Mouse (Mus musculus): ENCODE data around the gene Cnot2.

The Cnot2 gene

DNA sequence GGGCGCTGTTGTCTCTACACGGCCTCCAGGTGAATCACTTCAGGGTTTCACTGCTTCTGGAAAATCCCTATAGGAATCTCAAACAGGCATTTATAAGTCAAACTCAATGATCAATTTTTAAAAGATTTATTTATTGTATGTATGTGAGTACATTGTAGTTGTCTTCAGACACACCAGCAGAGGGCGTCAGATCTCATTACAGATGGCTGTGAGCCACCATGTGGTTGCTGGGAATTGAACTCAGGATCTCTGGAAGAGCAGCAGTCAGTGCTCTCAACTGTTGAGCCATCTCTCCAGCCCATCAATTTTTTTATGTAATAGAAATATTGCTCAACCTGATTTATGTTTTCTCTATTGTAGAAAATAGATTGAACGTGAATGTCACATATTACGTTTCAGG is 100.3 kb downstream of the Cnot2 start:
- no peak for DNase-seq (ENCODE audit: low read depth in 2 of 2, low spot score in 2 of 2)

GRCm38 (mm10) chr10:116476559-116476958 is 104.8 kb downstream of the Cnot2 start:
- no peak for DNase-seq (ENCODE audit: low read depth in 2 of 2, low spot score in 2 of 2)

DNA sequence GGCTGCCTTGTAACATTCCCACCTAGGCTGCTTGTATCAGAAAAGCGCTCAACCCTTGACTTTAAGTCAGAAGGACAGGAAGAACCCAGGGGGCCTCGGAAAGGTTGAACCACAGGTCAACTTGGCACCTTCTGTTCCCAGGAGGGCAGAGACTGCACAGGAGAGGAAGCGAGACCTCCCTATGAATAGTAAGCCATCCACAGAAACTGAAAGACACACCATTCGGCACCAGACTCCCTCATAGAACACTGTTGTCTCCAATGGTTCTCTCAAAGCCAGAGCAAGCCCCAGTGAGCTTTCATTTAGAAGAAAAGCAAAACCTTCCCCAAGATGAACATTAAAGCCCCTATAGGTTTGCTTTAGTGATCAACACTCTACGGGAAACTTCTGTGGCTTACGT is 105.6 kb downstream of the Cnot2 start:
- DNase-seq (ENCODE audit: low read depth in 2 of 2, low spot score in 2 of 2): no peak

- DNase-seq (ENCODE audit: low read depth in 2 of 2, low spot score in 2 of 2): peak; percentile 24 to 27
Observed at GRCm38 (mm10) chr10:116473759-116474549, 107.4 kb downstream of the Cnot2 start, which contains the start of gene Kcnmb4. Kcnmb4 (minus strand) TSS chr10:116473878.

- peak; percentile 41 to 54 for DNase-seq (ENCODE audit: low read depth in 2 of 2, low spot score in 2 of 2)
Observed at GRCm38 (mm10) chr10:116473071-116473758, 108.1 kb downstream of the Cnot2 start.

DNA sequence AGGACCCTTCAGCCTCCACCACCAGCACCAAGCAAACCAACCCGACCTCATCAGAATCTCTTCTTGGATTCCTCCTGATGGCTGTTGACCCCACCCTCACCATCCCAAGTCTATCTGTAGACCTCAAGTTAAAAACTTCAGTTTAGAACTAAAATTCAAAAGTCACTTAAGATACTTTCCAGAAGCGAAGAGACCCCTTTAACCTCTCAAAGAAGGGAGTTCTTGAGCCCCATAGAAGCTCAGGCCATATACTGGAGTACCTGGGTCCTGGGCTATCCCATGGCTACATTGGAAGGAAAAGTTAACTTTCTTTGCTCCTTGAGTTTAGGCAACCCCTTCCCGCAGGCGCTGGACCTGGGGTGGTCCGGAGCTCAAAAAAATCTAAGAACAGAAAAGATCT is 108.7 kb downstream of the Cnot2 start:
- no peak for DNase-seq (ENCODE audit: low read depth in 2 of 2, low spot score in 2 of 2)

DNA sequence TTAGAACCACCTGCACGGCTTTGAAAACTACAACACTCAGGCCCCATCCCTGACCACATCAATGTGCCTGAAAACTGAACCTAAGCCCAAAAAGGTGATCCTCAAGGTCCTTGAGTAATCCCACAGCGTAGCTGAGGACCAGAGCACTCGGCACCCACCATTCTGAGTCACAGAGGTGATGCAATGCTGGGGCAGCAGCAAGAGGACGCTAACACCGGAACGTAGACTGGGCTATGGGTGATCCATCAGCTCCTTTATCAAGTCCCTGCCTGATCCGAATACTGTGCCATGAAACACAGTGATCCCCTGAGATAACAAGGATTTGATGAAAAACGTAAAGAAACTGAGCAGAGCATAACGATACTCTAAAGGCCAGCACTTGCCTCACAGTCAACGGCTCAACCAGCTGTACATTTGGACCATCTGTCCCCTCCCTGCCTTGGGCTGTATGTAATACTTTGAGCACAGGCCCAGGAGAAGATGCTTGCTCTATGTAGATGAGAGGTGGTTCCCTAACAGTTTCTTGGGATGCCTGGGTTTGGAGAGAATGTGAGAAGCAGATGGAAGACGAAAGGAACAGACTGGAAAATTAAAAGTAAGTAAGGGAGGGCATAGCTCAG is 110.9 kb downstream of the Cnot2 start:
- DNase-seq (ENCODE audit: low read depth in 2 of 2, low spot score in 2 of 2): no peak

DNA sequence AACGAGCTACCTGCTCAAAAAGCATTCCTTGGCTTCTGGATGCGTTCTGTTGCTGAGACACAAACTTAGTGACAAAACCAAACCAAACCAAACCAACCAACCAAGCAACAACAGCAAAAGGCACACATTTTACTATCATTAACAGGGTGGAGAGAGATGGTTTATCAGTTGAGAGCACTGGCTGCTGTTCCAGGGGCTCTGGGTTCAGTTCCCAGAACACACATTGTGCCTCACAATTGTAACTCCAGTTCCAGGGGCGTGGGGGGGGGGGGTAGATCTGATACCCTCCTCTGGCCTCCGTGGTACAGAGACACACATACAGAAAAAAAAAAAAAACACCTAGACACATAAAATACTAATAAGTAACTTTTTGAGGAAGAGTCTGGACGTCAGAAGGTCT is 113.2 kb downstream of the Cnot2 start:
- no peak for DNase-seq (ENCODE audit: low read depth in 2 of 2, low spot score in 2 of 2)

- no peak for DNase-seq (ENCODE audit: low read depth in 2 of 2, low spot score in 2 of 2)
Observed at GRCm38 (mm10) chr10:116463753-116464345, 117.5 kb downstream of the Cnot2 start.

GRCm38 (mm10) chr10:116461443-116461842 is 119.9 kb downstream of the Cnot2 start:
- no peak for DNase-seq (ENCODE audit: low read depth in 2 of 2, low spot score in 2 of 2)

DNA sequence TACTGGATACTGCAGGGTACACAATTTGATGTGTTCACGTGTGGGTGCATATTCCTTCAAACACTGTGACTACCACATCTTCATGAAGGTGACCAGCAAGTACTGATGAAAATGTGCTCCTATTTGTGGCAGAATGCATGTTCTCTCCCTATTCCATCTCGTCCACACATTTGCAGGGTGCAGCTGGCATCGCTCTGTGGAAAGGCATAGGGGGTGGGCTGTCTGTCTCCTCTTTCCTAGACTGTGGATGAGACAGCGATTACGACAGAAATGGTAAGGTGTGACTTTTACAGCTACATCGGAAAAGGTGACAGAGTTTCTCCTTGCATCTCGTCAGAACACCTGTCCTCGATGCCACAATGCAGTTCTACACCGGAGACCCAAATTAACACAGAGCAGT is 122.5 kb downstream of the Cnot2 start:
- no peak for DNase-seq (ENCODE audit: low read depth in 2 of 2, low spot score in 2 of 2)

DNA sequence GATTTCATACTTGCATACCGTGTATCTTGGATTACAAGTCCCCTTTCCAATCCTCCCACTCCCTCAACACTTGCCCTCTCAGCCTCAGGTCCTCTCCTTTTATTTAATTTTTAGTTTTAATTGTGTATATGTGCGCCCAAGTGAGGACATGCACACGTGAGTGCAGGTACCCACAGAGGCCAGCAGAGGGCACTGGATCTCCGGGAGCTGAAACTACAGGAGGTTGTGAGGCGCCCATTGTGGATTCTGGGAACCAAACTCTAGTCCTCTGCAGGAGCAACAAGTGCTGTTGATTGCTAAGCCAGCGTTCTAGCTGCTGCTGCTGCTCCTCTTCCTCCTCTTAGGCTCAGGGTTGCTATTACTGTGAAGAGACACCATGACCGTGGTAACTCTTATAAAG is 128.5 kb downstream of the Cnot2 start:
- DNase-seq (ENCODE audit: low read depth in 2 of 2, low spot score in 2 of 2): no peak

GRCm38 (mm10) chr10:116450621-116451020 is 130.7 kb downstream of the Cnot2 start:
- no peak for DNase-seq (ENCODE audit: low read depth in 2 of 2, low spot score in 2 of 2)

GRCm38 (mm10) chr10:116448166-116448565 is 133.1 kb downstream of the Cnot2 start:
- DNase-seq (ENCODE audit: low read depth in 2 of 2, low spot score in 2 of 2): no peak

DNA sequence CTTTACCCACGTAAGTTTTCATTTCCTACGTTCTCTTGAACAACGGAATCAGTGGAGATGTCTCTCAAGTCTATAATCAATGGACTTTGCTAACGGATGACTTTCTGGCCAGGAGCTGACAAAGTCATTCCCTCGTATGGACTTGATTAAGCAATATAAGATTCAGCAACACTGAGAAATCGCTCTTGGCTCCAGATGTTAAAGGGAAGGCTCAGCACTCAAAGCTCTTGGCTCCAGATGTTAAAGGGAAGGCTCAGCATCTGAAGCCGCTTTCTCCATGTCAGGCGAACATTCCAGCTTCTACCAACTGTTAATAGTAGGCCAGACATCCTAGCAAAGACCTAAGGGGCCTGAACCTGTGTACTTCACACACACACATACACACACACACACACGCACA is 134.1 kb downstream of the Cnot2 start:
- no peak for DNase-seq (ENCODE audit: low read depth in 2 of 2, low spot score in 2 of 2)

- DNase-seq (ENCODE audit: low read depth in 2 of 2, low spot score in 2 of 2): no peak
Observed at GRCm38 (mm10) chr10:116446040-116446439, 135.3 kb downstream of the Cnot2 start.

GRCm38 (mm10) chr10:116444826-116445225 is 136.5 kb downstream of the Cnot2 start:
- DNase-seq (ENCODE audit: low read depth in 2 of 2, low spot score in 2 of 2): no peak

- DNase-seq (ENCODE audit: low read depth in 2 of 2, low spot score in 2 of 2): no peak
Observed at GRCm38 (mm10) chr10:116444371-116444770, 136.9 kb downstream of the Cnot2 start.

DNA sequence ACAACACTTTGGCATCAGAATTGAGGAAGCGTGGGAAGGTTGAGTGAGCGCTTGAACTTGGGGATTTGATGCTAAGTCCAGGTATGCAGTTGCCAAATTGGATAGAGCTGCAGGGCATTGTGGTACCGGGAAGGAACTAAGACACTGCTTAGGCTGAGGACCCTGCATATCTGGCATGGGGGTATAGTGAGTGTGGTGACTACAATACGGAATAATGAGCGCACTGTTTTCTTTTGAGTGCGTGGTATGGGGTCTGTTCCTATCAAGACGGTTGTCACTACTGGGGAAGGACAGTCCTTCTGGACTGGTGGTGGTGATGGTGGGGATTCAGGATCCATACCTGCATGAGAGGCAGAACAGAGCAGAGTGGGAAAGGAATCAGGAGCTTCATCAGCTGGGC is 140.4 kb downstream of the Cnot2 start:
- DNase-seq (ENCODE audit: low read depth in 2 of 2, low spot score in 2 of 2): no peak

DNA sequence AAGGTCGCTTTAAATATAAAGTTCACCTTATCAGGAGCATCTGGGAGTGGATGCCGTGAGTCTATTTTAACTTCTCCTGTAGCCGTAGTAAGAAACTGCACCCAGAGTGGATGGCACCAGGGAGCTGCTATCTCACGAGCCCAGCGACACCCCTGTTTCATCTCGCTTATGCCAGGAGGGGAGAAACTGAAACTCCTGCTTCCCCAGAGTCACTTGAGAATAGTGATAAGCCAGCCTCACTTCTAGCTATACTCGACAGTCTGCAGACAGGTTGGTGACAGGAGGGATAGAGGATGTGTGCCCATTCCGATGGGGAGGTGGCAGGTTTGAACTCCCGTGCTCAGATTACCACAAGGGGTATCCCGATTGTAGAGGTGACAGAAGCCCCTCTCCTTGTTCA is 141.2 kb downstream of the Cnot2 start:
- no peak for DNase-seq (ENCODE audit: low read depth in 2 of 2, low spot score in 2 of 2)

- no peak for DNase-seq (ENCODE audit: low read depth in 2 of 2, low spot score in 2 of 2)
Observed at GRCm38 (mm10) chr10:116435455-116435854, 145.9 kb downstream of the Cnot2 start.
